Mouse (Mus musculus) small intestine, adult 2 months (tissue): Measurements from ENCODE around the gene Disp1. TPM values are rescaled to one million over a fixed set of nuclear protein-coding genes. Genes with fewer than 3 reads are reported as not detected.

Source experiments
- H3K27ac ChIP-seq: fragments of 200-500 bp; 2 replicates; pipeline ENCODE4 v1.5.1; 2012; ENCODE audit warnings: low read depth, low read length, control low read depth, inconsistent platforms; ENCODE audit not compliant: insufficient read depth
- H3K27me3 ChIP-seq: fragments of 200-500 bp; 2 replicates; pipeline ENCODE4 v1.6.1; 2012; ENCODE audit warnings: mild to moderate bottlenecking, moderate library complexity, low read length, inconsistent platforms; ENCODE audit not compliant: control insufficient read depth, insufficient read depth
- H3K36me3 ChIP-seq: fragments of 200-500 bp; 2 replicates; pipeline ENCODE4 v1.6.1; 2012; ENCODE audit warnings: mild to moderate bottlenecking, low read length, control low read depth, inconsistent platforms; ENCODE audit not compliant: control insufficient read depth, insufficient read depth
- H3K4me1 ChIP-seq: fragments of 200-500 bp; 2 replicates; pipeline ENCODE4 v1.6.1; 2012; ENCODE audit warnings: low read length, inconsistent platforms, mixed read lengths; ENCODE audit not compliant: control insufficient read depth, insufficient read depth, insufficient read length
- H3K4me3 ChIP-seq: fragments of 200-500 bp; 2 replicates; pipeline ENCODE4 v1.5.1; 2012; ENCODE audit warnings: low read depth, mild to moderate bottlenecking, control low read depth, inconsistent platforms, low read length, moderate library complexity
- CTCF ChIP-seq: fragments of 200-500 bp; IDR thresholded peaks from 2 replicates; pipeline ENCODE4 v1.5.1; 2012; ENCODE audit warnings: low read depth, mild to moderate bottlenecking, control low read depth, inconsistent platforms, low read length, moderate library complexity, mixed read lengths; ENCODE audit not compliant: insufficient replicate concordance, insufficient read length; ENCODE audit errors: extremely low read depth
- POLR2A ChIP-seq: fragments of 200-500 bp; IDR thresholded peaks from 2 replicates; pipeline ENCODE4 v1.6.1; 2012; ENCODE audit warnings: low read depth, mild to moderate bottlenecking, control low read depth, inconsistent platforms, low read length, moderate library complexity
- WGBS: fragments of 180-500 bp; shearing (Covaris S2); methylation state at CpG from one replicate; pipeline ENCODE4 v1.1.7; 2018; 5-methylcytosine and 5-hydroxymethylcytosine counted together
- polyA plus RNA-seq: library from polyadenylated mRNA; depleted of rRNA; stranded (reverse); fragments of >200 nt; gene quantifications from 2 replicates; pipeline ENCODE4 v1.2.3, GENCODE M21; 2012

Gene Disp1
- polyA plus RNA-seq, 1 experiment = 6.3 TPM

GRCm38 (mm10) chr1:183188115-183189013 is 33.0 kb downstream of the Disp1 start:
- Histone ChIP-seq H3K4me3 (no peak overlapping the region), H3K27ac (no peak overlapping the region), H3K4me1 (no peaks in the 10 kb centered on the region), H3K36me3 (no peaks in the 10 kb centered on the region), H3K27me3 (no peaks in the 10 kb centered on the region)
- 92% methylated on average over 20 of the region's 20 CpGs for WGBS
- no peak for TF ChIP-seq CTCF
- no peak for TF ChIP-seq POLR2A

GRCm38 (mm10) chr1:183185560-183185959 is 35.8 kb downstream of the Disp1 start:
- no peaks in the 10 kb centered on the region for H3K4me1 ChIP-seq
- H3K27me3 ChIP-seq = no peaks in the 10 kb centered on the region
- WGBS = 92% methylated on average over 6 of the region's 6 CpGs
- no peaks in the 10 kb centered on the region for H3K36me3 ChIP-seq
- H3K4me3 ChIP-seq = no peak overlapping the region
- TF ChIP-seq CTCF = no peak
- TF ChIP-seq POLR2A = no peak
- no peak overlapping the region for H3K27ac ChIP-seq

GRCm38 (mm10) chr1:183184681-183185080 is 36.6 kb downstream of the Disp1 start:
- H3K4me3 ChIP-seq = no peak overlapping the region
- no peak for TF ChIP-seq CTCF
- no peak for TF ChIP-seq POLR2A

GRCm38 (mm10) chr1:183183565-183183964 is 37.8 kb downstream of the Disp1 start:
- Histone ChIP-seq H3K4me3 (no peak overlapping the region), H3K36me3 (no peaks in the 10 kb centered on the region), H3K27me3 (no peaks in the 10 kb centered on the region), H3K4me1 (0 out of 2 replicates have a peak, but pooled peaks cover 2% of the 10 kb centered on the region), H3K27ac (no peak overlapping the region)
- TF ChIP-seq POLR2A (no peak), CTCF (no peak)
- WGBS = 87% methylated on average over 5 of the region's 5 CpGs

More at GRCm38 (mm10) chr1:183184681-183185080, 36.6 kb downstream of the Disp1 start:
- H3K27ac ChIP-seq = no peak overlapping the region
- no peaks in the 10 kb centered on the region for H3K27me3 ChIP-seq
- WGBS = 79% methylated on average over 5 of the region's 5 CpGs
- no peaks in the 10 kb centered on the region for H3K36me3 ChIP-seq
- H3K4me1 ChIP-seq = 0 out of 2 replicates have a peak, but pooled peaks cover under 1% of the 10 kb centered on the region

GRCm38 (mm10) chr1:183182641-183183414 is 38.5 kb downstream of the Disp1 start:
- Histone ChIP-seq H3K27ac (no peak overlapping the region), H3K4me1 (0 out of 2 replicates have a peak, but pooled peaks cover 2% of the 10 kb centered on the region), H3K4me3 (no peak overlapping the region), H3K36me3 (no peaks in the 10 kb centered on the region), H3K27me3 (no peaks in the 10 kb centered on the region)
- 66% methylated on average over 12 of the region's 12 CpGs for WGBS
- no peak for TF ChIP-seq POLR2A
- no peak for TF ChIP-seq CTCF

- WGBS = 50% methylated on average over 2 of the region's 2 CpGs
- TF ChIP-seq POLR2A (no peak), CTCF (no peak)
- no peaks in the 10 kb centered on the region for H3K27me3 ChIP-seq
- no peak overlapping the region for H3K4me3 ChIP-seq
- no peaks in the 10 kb centered on the region for H3K36me3 ChIP-seq
- 0 out of 2 replicates have a peak, but pooled peaks cover 2% of the 10 kb centered on the region for H3K4me1 ChIP-seq
- H3K27ac ChIP-seq = no peak overlapping the region
These were observed 40.3 kb downstream of the Disp1 start for GRCm38 (mm10) chr1:183181030-183181395.
